Mouse (Mus musculus): Measurements from ENCODE around the gene Map7d1. TPM values are rescaled to one million over a fixed set of nuclear protein-coding genes. Genes with fewer than 3 reads are reported as not detected.

Map7d1 gene
- 53.5 and 58.2 TPM in 2 replicates for polyA plus RNA-seq (2015; fragmentation: Nextera tagmentation; extraction: Ambion mirVana)

DNA sequence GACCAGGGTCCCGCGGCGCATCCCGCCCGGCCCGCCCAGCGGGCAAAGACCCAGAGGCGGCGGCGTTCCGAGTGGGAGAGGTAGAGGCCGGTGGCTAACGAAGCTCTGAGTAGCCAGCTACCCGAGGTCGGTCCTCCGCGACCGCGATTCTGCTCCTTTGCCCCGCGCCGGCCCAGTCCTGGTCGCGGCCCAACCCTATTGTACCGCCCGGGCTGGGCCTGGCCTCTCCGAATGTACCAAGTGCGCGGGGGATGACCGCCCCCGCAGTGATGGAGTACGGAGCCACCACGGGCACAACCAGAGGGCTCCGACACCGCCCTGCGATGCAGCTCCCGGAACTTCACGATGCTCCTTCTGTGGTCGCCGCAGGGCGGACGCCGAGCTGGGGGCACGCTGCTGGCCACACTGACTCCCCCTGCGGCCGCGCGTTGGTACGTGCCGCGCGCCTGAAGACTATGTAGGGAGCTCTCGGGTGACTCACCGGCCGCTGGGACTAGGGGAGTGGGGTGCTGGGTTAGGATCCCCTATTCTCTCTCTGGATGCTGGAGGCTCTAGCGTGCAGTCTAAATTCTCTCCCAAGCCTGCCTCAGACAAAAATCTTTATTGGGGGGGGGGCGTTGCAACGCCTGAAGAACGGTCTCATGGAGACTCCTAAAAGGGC is at the start of gene Map7d1:
Map7d1 (minus strand) TSS at position 213 of the 661 bp plus-strand sequence.
- Histone ChIP-seq H3K27ac (peak within 1 kb of the TSS; percentile 94), H3K4me1 (peaks cover 64% of the 10 kb centered on the region), H3K9ac (peak within 1 kb of the TSS; percentile 99), H3K36me3 (ENCODE audit: poor library complexity, severe bottlenecking) (no peaks in the 10 kb centered on the region; the same call in 1 of the 2 replicates), H3K4me3 (peak within 1 kb of the TSS; percentile 98), H3K27me3 (peaks cover 3% of the 10 kb centered on the region; the same call in 1 of the 2 replicates), H3K4me2 (peak within 1 kb of the TSS; percentile 99), H3K9me3 (replicated peaks) (no peaks in the 10 kb centered on the region)
- ATAC-seq: peak; percentile 87
- under 1% methylated on average over 59 of the region's 59 CpGs for WGBS

DNA sequence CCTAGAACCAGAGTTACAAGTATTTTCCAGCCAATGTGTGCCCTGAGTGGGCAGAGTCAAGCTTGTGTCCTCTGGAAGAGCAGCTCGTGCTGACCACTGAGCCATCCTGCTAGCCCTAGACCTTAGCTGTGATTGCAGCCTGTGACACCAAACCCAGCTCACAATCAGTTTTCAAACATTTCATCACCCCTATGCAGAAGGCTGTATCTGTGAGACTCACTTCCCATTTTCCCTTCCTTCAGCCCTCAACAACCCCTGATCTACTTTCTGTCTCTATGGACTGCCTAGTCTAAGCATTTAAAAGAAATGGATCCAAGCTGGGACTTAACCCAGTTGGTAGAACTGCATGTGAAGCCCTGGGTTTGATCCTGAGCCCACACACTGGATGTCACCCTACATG is 49.3 kb upstream of the Map7d1 start:
- Histone ChIP-seq H3K36me3 (ENCODE audit: poor library complexity, severe bottlenecking) (no peaks in the 10 kb centered on the region), H3K4me3 (no peak overlapping the region), H3K4me2 (no peak overlapping the region), H3K27ac (no peak overlapping the region), H3K9me3 (replicated peaks) (peaks cover 8% of the 10 kb centered on the region; the same call in 1 of the 2 replicates), H3K9ac (no peak overlapping the region), H3K27me3 (peaks cover 44% of the 10 kb centered on the region), H3K4me1 (peaks cover 14% of the 10 kb centered on the region)
- WGBS: 90% methylated on average over 1 of the region's 1 CpGs
- ATAC-seq: no peak

DNA sequence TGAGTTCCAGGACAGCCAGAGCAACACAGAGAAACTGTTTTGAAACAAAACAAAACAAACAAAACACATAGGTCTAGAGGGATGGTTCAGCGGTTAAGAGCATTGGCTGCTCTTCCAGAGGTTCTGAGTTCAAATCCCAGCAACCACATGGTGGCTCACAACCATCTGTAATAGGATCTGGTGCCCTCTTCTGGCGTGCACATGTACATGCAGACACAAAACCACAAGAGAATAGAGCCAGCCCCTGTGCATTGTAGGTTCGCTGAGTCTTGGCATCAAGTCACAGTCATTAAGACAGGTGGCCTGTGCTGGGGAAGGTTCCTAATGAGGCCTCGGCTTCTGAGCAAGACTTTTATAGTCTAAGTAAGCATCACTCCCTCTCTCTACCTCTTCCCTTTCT is 47.7 kb upstream of the Map7d1 start:
- Histone ChIP-seq H3K4me3 (no peak overlapping the region), H3K9me3 (replicated peaks) (peaks cover 8% of the 10 kb centered on the region; the same call in 1 of the 2 replicates), H3K9ac (no peak overlapping the region), H3K4me2 (no peak overlapping the region), H3K27ac (no peak overlapping the region), H3K4me1 (peaks cover 10% of the 10 kb centered on the region), H3K36me3 (ENCODE audit: poor library complexity, severe bottlenecking) (no peaks in the 10 kb centered on the region), H3K27me3 (peaks cover 57% of the 10 kb centered on the region)
- 58% methylated on average over 4 of the region's 4 CpGs for WGBS
- ATAC-seq: no peak

DNA sequence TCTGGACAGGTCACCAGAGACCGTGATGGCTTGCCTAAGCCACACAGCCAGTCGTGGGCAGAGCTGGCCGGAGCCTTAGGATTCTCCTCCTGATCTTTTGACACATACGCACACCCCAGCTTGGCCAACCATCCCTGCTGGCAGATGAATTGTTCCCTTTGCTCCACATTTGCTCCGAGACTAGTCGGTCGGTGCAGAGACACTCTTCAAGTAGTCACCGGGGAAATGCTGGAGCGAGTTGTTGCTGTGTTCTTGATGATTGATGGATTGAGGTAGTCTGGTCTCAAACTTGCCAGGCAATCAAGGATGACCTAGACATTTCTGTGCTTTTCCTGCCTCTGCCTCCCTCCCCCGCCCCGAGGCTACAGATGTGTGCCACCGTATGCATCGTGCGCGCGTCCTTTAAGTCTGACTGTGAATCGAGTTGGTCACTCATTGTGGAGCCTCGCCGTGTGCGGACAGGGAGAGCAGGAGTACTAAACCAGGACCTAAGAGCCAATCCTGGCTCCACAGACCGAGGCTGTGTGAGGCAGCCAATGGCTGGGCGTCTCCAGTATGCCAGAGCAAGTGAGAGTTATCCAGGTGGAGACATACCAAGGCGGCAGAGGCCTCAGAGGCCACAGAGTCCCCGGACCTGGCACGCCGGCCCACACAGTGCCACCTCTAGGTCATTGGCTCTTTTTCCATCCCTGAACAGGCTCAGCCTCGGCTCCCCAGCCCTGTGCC is 45.6 kb upstream of the Map7d1 start:
- 0 out of 2 replicates have a peak overlapping the region, but pooled peaks have one; percentile 6 for H3K9ac ChIP-seq
- no peaks in the 10 kb centered on the region for H3K36me3 ChIP-seq (ENCODE audit: poor library complexity, severe bottlenecking)
- no peak overlapping the region for H3K27ac ChIP-seq
- 4% methylated on average over 27 of the region's 27 CpGs for WGBS
- H3K9me3 ChIP-seq (replicated peaks): peaks cover 8% of the 10 kb centered on the region; the same call in 1 of the 2 replicates
- peak overlapping the region; percentile 14; the same call in 1 of the 2 replicates for H3K4me3 ChIP-seq
- H3K4me1 ChIP-seq: peaks cover 16% of the 10 kb centered on the region
- peaks cover 75% of the 10 kb centered on the region for H3K27me3 ChIP-seq
- ATAC-seq: no peak
- H3K4me2 ChIP-seq: peak overlapping the region; percentile 47

DNA sequence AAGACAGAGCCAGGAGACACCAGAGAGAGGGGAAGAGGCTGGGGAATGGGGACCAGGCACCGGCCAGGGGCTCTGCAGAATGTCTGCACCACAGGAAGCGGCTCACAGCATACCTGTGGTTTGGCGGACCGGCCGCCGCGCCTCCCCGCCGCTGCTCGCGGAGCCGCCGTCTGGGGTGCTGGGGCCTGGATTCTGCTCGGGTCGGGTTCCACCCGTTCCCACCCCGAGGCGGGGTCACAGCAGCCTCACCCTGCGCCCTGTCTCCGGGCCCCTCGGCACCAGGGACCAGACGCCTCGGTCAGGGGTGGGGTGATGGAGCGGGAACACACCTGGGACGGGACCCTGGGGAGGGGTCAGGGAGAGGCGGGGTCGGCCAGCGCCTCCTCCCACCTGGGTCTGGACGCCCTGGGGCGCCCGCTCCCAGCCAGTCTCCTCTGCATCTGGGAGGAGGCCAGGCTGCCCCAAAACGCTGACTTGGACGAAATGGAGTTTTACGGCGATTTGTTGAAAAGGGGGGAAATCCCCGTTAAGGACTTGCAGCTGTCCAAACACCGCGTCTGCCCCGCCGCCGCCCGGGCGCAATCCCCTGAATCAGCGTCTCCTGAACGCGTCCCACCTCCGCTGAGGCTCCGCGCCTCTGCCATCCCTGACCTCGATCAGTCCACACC is 44.9 kb upstream of the Map7d1 start:
- H3K9ac ChIP-seq: peak overlapping the region; percentile 10; the same call in 1 of the 2 replicates
- peak overlapping the region; percentile 14; the same call in 1 of the 2 replicates for H3K4me3 ChIP-seq
- H3K36me3 ChIP-seq (ENCODE audit: poor library complexity, severe bottlenecking): no peaks in the 10 kb centered on the region
- peaks cover 22% of the 10 kb centered on the region for H3K4me1 ChIP-seq
- H3K4me2 ChIP-seq: peak overlapping the region; percentile 47
- H3K9me3 ChIP-seq (replicated peaks): peaks cover 6% of the 10 kb centered on the region; the same call in 1 of the 2 replicates
- H3K27me3 ChIP-seq: peaks cover 82% of the 10 kb centered on the region
- no peak overlapping the region for H3K27ac ChIP-seq
- WGBS: under 1% methylated on average over 45 of the region's 50 CpGs
- no peak for ATAC-seq

DNA sequence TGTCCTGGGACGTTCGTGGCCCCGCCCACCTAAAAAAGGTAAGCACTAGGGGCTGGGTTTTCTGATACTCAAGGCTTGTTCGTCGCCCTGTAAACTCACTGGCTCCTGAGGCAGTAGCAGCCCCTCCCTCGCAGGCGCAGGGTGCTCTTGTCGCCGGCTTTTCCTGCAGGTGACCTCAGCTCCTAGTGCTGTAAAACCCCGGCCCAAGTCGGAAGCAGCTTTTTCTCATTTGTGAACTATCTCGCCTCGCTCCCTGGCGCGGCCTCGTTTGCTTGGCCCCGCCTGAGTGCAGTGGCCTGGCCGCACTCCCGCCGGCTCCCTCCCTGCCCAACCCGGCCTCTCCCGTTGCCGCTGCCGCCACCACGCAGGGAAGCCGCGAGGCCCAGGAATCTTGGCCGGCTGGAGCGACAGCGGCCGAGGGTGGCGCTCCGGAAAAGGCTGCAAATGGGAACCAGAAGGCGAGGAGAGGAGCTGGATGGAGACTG is 40.5 kb upstream of the Map7d1 start:
- Histone ChIP-seq H3K27ac (no peak overlapping the region), H3K27me3 (peaks cover 75% of the 10 kb centered on the region), H3K4me2 (peak overlapping the region; percentile 66), H3K4me1 (peaks cover 22% of the 10 kb centered on the region), H3K36me3 (ENCODE audit: poor library complexity, severe bottlenecking) (no peaks in the 10 kb centered on the region), H3K9ac (peak overlapping the region; percentile 60), H3K4me3 (peak overlapping the region; percentile 33), H3K9me3 (replicated peaks) (no peaks in the 10 kb centered on the region)
- WGBS: under 1% methylated on average over 34 of the region's 34 CpGs
- ATAC-seq: no peak

DNA sequence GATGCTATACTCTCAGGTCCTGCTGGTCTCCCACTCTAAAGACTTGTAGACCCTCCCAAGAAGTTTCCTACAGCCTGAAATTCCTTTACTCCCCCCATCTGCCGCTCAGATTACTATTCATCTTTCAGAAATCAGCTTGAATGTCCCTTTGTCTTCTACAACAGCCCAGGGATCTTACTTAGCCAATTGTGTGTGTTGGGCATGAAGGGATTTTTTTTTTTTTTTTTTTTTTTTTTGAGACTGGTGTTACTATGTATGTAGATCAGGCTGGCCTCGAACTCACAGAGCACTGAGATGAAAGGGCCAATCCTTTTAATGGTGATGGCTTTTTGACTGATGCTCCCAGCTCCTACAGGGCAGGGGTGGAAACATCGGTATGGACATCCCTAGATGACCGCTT is 39.8 kb upstream of the Map7d1 start:
- Histone ChIP-seq H3K4me1 (peaks cover 15% of the 10 kb centered on the region), H3K27me3 (peaks cover 71% of the 10 kb centered on the region), H3K9ac (no peak overlapping the region), H3K9me3 (replicated peaks) (no peaks in the 10 kb centered on the region), H3K27ac (no peak overlapping the region), H3K4me2 (peak overlapping the region; percentile 66; the same call in 1 of the 2 replicates), H3K36me3 (ENCODE audit: poor library complexity, severe bottlenecking) (no peaks in the 10 kb centered on the region), H3K4me3 (no peak overlapping the region)
- no peak for ATAC-seq
- WGBS: 34% methylated on average over 4 of the region's 4 CpGs

DNA sequence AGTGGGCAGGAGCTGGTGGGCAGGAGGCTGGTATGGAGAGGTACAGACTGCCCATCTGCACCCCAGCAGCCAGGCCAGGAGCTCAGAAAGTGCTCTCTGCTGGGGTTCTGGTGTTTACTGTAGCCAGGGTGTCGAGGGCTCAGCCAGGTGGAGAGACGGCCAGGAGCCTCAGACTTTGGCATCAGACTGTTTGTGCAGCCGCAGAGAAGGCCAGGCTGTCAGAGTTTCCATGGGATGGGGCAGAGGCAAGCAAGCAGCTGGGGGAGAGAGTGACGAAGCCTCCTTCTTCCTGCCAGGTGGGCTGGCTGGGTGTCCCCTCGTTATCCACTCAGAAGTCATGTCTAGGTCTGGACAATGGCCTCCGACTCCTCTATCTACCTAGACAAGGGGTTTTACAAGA is 39.0 kb upstream of the Map7d1 start:
- Histone ChIP-seq H3K36me3 (ENCODE audit: poor library complexity, severe bottlenecking) (no peaks in the 10 kb centered on the region), H3K27ac (no peak overlapping the region), H3K4me1 (peaks cover 12% of the 10 kb centered on the region), H3K9me3 (replicated peaks) (no peaks in the 10 kb centered on the region), H3K4me2 (no peak overlapping the region), H3K27me3 (peaks cover 70% of the 10 kb centered on the region), H3K9ac (no peak overlapping the region), H3K4me3 (no peak overlapping the region)
- 65% methylated on average over 6 of the region's 6 CpGs for WGBS
- no peak for ATAC-seq

DNA sequence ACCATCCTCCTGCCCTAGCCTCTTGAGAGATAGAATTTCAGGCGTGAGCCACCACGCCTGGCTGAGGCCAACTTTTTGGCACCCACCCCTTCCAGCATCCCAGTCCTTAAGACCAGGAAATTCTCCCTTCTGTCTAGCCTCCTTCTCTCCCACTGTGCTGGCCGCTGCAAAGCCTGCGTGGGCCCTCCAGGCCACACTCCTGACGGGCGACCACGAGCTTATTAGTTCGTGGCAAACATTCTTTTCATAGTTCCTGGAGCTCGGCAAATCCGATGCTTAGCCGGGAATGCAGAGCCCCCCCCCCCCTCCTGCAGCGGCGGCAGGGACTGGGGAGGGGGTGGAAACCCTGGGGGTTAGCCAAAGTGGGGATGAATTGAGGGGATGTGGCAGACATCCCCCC is 35.1 kb upstream of the Map7d1 start:
- Histone ChIP-seq H3K9me3 (replicated peaks) (no peaks in the 10 kb centered on the region), H3K27me3 (peaks cover 70% of the 10 kb centered on the region), H3K4me2 (no peak overlapping the region), H3K4me3 (no peak overlapping the region), H3K4me1 (peaks cover 8% of the 10 kb centered on the region), H3K27ac (no peak overlapping the region), H3K36me3 (ENCODE audit: poor library complexity, severe bottlenecking) (no peaks in the 10 kb centered on the region), H3K9ac (no peak overlapping the region)
- WGBS: 27% methylated on average over 13 of the region's 13 CpGs
- no peak for ATAC-seq

DNA sequence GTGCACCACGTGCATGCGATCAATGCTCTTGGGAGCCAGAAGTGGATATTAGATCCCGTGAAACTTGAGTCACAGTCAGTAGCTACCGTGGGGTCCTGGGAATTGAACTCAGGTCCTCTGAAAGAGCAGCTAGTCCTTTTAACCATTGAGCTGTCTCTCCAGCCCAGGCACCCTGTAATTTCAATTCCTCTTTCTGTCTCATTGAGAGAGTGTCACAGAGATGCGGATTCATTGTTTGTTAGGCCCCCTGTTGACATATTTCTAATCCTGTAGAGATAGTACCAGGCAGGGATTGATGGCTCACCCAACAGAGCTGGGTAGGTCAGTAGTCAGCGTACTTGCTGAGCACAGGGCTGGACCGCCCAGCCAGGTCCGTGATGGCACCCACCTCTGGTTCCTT is 34.2 kb upstream of the Map7d1 start:
- Histone ChIP-seq H3K4me2 (no peak overlapping the region), H3K36me3 (ENCODE audit: poor library complexity, severe bottlenecking) (no peaks in the 10 kb centered on the region), H3K27ac (no peak overlapping the region), H3K9ac (no peak overlapping the region), H3K27me3 (peaks cover 68% of the 10 kb centered on the region), H3K4me3 (no peak overlapping the region), H3K4me1 (peaks cover 7% of the 10 kb centered on the region), H3K9me3 (replicated peaks) (no peaks in the 10 kb centered on the region)
- ATAC-seq: no peak
- 83% methylated on average over 8 of the region's 8 CpGs for WGBS

DNA sequence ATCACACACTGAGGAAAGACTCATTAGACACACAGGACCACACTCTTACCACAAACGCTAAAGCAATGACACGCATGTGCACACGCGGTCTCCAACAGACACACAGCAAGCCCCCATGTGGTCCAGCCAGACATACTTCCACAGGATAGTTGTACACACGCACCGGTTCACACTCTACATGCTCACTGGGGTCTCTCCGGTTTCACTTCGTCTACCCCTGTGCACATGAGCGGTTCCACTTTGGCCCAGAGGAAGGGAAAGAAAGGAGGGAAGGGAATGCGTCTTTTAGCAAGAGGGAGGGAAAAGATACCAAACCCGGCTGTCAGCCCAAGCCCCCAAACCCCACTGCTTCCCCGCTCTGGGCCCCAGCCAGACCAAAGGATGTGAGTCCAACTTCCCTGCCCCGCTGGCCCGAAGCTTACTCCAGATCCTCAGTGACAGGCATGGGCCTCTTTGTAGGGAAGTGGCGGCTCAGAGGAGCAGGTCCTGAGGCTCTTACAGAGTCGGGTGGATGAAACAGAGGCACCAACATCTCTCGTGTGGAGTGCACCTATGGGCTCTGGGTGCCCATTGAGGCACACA is 32.0 kb upstream of the Map7d1 start:
- Histone ChIP-seq H3K4me2 (no peak overlapping the region), H3K9ac (no peak overlapping the region), H3K4me1 (peaks cover 7% of the 10 kb centered on the region), H3K9me3 (replicated peaks) (no peaks in the 10 kb centered on the region), H3K36me3 (ENCODE audit: poor library complexity, severe bottlenecking) (no peaks in the 10 kb centered on the region), H3K4me3 (no peak overlapping the region), H3K27ac (no peak overlapping the region), H3K27me3 (peaks cover 72% of the 10 kb centered on the region)
- WGBS: 43% methylated on average over 17 of the region's 17 CpGs
- no peak for ATAC-seq

Data from forebrain, embryonic 13.5 days (tissue).